Mouse (Mus musculus) CH12.LX (cell line): Measurements from ENCODE around the gene Afap1.

Experiments used
- MAZ ChIP-seq: IDR thresholded peaks from 2 replicates; pipeline ENCODE4 v1.6.1; 2012; ENCODE audit warnings: low read depth, mild to moderate bottlenecking, inconsistent platforms, low read length, improper control_type of control experiment, moderate library complexity
- POLR2A ChIP-seq: IDR thresholded peaks from 2 replicates; pipeline ENCODE4 v1.6.1; 2011; ENCODE audit warnings: low read depth, mild to moderate bottlenecking, improper control_type of control experiment, low read length
- POLR2AphosphoS2 ChIP-seq: IDR thresholded peaks from 2 replicates; pipeline ENCODE4 v1.6.1; 2011; ENCODE audit warnings: low read depth, low read length, improper control_type of control experiment

GRCm38 (mm10) chr5:35963635-35964034, 70.5 kb downstream of the Afap1 start:
- TF ChIP-seq POLR2AphosphoS2: no peak
- no peak for TF ChIP-seq MAZ
- no peak for TF ChIP-seq POLR2A
